Mouse (Mus musculus) CH12.LX (cell line): Measurements from ENCODE around the gene Gm6588. TPM values are rescaled to one million over a fixed set of nuclear protein-coding genes. Genes with fewer than 3 reads are reported as not detected.

Experiments used
- DNase-seq: peaks from one replicate; pipeline ENCODE4 v3.0.0-alpha.2; 2013; ENCODE audit errors: extremely low read depth
- H3K27ac ChIP-seq: 2 replicates; pipeline ENCODE4 v1.5.1; 2012; ENCODE audit warnings: low read depth, mild to moderate bottlenecking, control low read depth, moderate library complexity; ENCODE audit not compliant: insufficient read depth
- H3K27me3 ChIP-seq: replicated peaks from 2 replicates; pipeline ENCODE3; 2012; ENCODE audit warnings: inconsistent platforms
- H3K36me3 ChIP-seq, 2 experiments: replicated peaks in 1 of 2; 2 replicates each; pipeline versions ENCODE3 to v1.6.1; 2012; ENCODE audit warnings: inconsistent platforms in 1 of 2, low read length in 1 of 2, mild to moderate bottlenecking in 1 of 2, mixed read lengths in 1 of 2, moderate library complexity in 1 of 2; ENCODE audit not compliant: control insufficient read depth in 1 of 2, insufficient read depth in 1 of 2
- H3K4me1 ChIP-seq, 2 experiments: 2 replicates each; pipeline ENCODE4 v1.6.1; 2012; ENCODE audit warnings: inconsistent platforms in 1 of 2, moderate library complexity in 1 of 2; ENCODE audit not compliant: insufficient read depth in 2 of 2, control insufficient read depth in 1 of 2
- H3K4me2 ChIP-seq: 2 replicates; pipeline ENCODE4 v1.6.1; 2012; ENCODE audit warnings: low read depth, mild to moderate bottlenecking, control low read depth; ENCODE audit not compliant: poor library complexity, insufficient read depth, severe bottlenecking
- H3K4me3 ChIP-seq, 3 experiments: fragments of 150-350 bp in 1 of 3; sonication (generic) in 1 of 3; replicated peaks in 1 of 3; 2 replicates each; pipeline versions ENCODE3 to v1.5.1; 2011 to 2012; ENCODE audit warnings: low read depth in 2 of 3, low read length in 2 of 3, mild to moderate bottlenecking in 2 of 3, moderate library complexity in 2 of 3, control low read depth in 1 of 3, improper control_type of control experiment in 1 of 3, inconsistent platforms in 1 of 3, mixed read lengths in 1 of 3; ENCODE audit not compliant: poor library complexity in 1 of 3
- H3K79me2 ChIP-seq: replicated peaks from 2 replicates; pipeline ENCODE4 v1.6.1; 2012; ENCODE audit warnings: mild to moderate bottlenecking, moderate library complexity; ENCODE audit not compliant: control insufficient read depth, poor library complexity, insufficient read depth, severe bottlenecking; ENCODE audit errors: extremely low read depth
- H3K9ac ChIP-seq: 2 replicates; pipeline ENCODE4 v1.6.1; 2012; ENCODE audit warnings: low read depth, mild to moderate bottlenecking, control low read depth, moderate library complexity; ENCODE audit not compliant: insufficient read depth
- H3K9me3 ChIP-seq: replicated peaks from 2 replicates; pipeline ENCODE3; 2012; ENCODE audit warnings: low read length, inconsistent platforms, mixed read lengths
- BHLHE40 ChIP-seq: IDR thresholded peaks from 2 replicates; pipeline ENCODE4 v1.6.1; 2011; ENCODE audit warnings: mild to moderate bottlenecking, low read depth, low read length, improper control_type of control experiment
- CHD1 ChIP-seq: IDR thresholded peaks from 2 replicates; pipeline ENCODE4 v1.6.1; 2012; ENCODE audit warnings: low read depth, low read length, improper control_type of control experiment, inconsistent platforms
- CHD2 ChIP-seq: IDR thresholded peaks from 2 replicates; pipeline ENCODE4 v1.6.1; 2011; ENCODE audit warnings: low read length, improper control_type of control experiment
- CTCF ChIP-seq, 2 experiments: IDR thresholded peaks in 1 of 2; conservative IDR thresholded peaks in 1 of 2; 2 replicates each; pipeline ENCODE4 v1.5.1; 2011 to 2012; ENCODE audit warnings: low read depth in 2 of 2, low read length in 2 of 2, improper control_type of control experiment in 1 of 2, inconsistent platforms in 1 of 2, mild to moderate bottlenecking in 1 of 2, moderate library complexity in 1 of 2
- E2F4 ChIP-seq: IDR thresholded peaks from 2 replicates; pipeline ENCODE4 v1.6.1; 2011; ENCODE audit warnings: low read depth, low read length, improper control_type of control experiment; ENCODE audit not compliant: insufficient replicate concordance
- ELF1 ChIP-seq: IDR thresholded peaks from 2 replicates; pipeline ENCODE4 v1.6.1; 2014; ENCODE audit warnings: low read depth, mild to moderate bottlenecking, inconsistent platforms, low read length, improper control_type of control experiment
- ETS1 ChIP-seq: conservative IDR thresholded peaks from 2 replicates; pipeline ENCODE4 v1.6.1; 2012; ENCODE audit warnings: low read depth, mild to moderate bottlenecking, inconsistent platforms, low read length, improper control_type of control experiment, moderate library complexity
- GABPA ChIP-seq: IDR thresholded peaks from 2 replicates; pipeline ENCODE4 v1.6.1; 2012; ENCODE audit warnings: low read depth, low read length, improper control_type of control experiment, inconsistent platforms; ENCODE audit not compliant: insufficient replicate concordance
- HCFC1 ChIP-seq: IDR thresholded peaks from 2 replicates; pipeline ENCODE4 v1.6.1; 2012; ENCODE audit warnings: low read depth, mild to moderate bottlenecking, inconsistent platforms, low read length, improper control_type of control experiment
- IRF4 ChIP-seq: IDR thresholded peaks from 2 replicates; pipeline ENCODE4 v1.6.1; 2014; ENCODE audit warnings: low read depth, mild to moderate bottlenecking, inconsistent platforms, low read length, improper control_type of control experiment
- KAT2A ChIP-seq: IDR thresholded peaks from 2 replicates; pipeline ENCODE4 v1.6.1; 2012; ENCODE audit warnings: low read length, improper control_type of control experiment, inconsistent platforms; ENCODE audit not compliant: insufficient replicate concordance
- MXI1 ChIP-seq: IDR thresholded peaks from 2 replicates; pipeline ENCODE4 v1.6.1; 2011; ENCODE audit warnings: mild to moderate bottlenecking, low read depth, low read length, improper control_type of control experiment
- NRF1 ChIP-seq: IDR thresholded peaks from 2 replicates; pipeline ENCODE4 v1.6.1; 2014; ENCODE audit warnings: low read depth, mild to moderate bottlenecking, inconsistent platforms, low read length, improper control_type of control experiment, moderate library complexity
- RAD21 ChIP-seq: IDR thresholded peaks from 2 replicates; pipeline ENCODE4 v1.6.1; 2011; ENCODE audit warnings: low read depth, mild to moderate bottlenecking, low read length, improper control_type of control experiment, moderate library complexity
- UBTF ChIP-seq: IDR thresholded peaks from 2 replicates; pipeline ENCODE4 v1.6.1; 2012; ENCODE audit warnings: low read depth, mild to moderate bottlenecking, inconsistent platforms, low read length, improper control_type of control experiment, moderate library complexity
- USF1 ChIP-seq: IDR thresholded peaks from 2 replicates; pipeline ENCODE4 v1.6.1; 2014; ENCODE audit warnings: low read depth, mild to moderate bottlenecking, inconsistent platforms, low read length, improper control_type of control experiment
- ZC3H11A ChIP-seq: IDR thresholded peaks from 2 replicates; pipeline ENCODE4 v1.6.1; 2012; ENCODE audit warnings: low read depth, mild to moderate bottlenecking, inconsistent platforms, low read length, improper control_type of control experiment
- ZNF384 ChIP-seq: IDR thresholded peaks from 2 replicates; pipeline ENCODE4 v1.6.1; 2012; ENCODE audit warnings: low read depth, low read length, improper control_type of control experiment, inconsistent platforms
- dilution Hi-C: fragments of 300-500 bp; cut with MboI; formaldehyde crosslinking; loops from 2 replicates; pipeline ENCODE4 v1.14.3; 2020; ENCODE audit warnings: low sequenced_read_pairs; ENCODE audit not compliant: extremely low pct_unique_long_range_greater_than_20kb, extremely low pct_ligation_motif_present
- in situ Hi-C: fragments of 300-500 bp; cut with MboI; formaldehyde crosslinking; loops from 3 replicates; pipeline ENCODE4 v1.14.3; 2019; ENCODE audit warnings: low sequenced_read_pairs, low pct_ligation_motif_present, low pct_unique_long_range_greater_than_20kb, mixed read lengths
- polyA plus RNA-seq: library from polyadenylated mRNA; unstranded; fragments of >175 nt; gene quantifications from 2 replicates; pipeline ENCODE4 v1.2.1, GENCODE M21; 2012; ENCODE audit warnings: low read depth; ENCODE audit not compliant: insufficient read length
- total RNA-seq, 2 experiments: library from RNA; depleted of rRNA; stranded (reverse); fragments of 300-350 nt in 1 of 2; fragments of >200 nt in 1 of 2; gene quantifications; 2 replicates each; pipeline ENCODE4 v1.2.3; 2012 to 2014

The Gm6588 gene
- total and polyA plus RNA-seq, 3 experiments = not detected

DNA sequence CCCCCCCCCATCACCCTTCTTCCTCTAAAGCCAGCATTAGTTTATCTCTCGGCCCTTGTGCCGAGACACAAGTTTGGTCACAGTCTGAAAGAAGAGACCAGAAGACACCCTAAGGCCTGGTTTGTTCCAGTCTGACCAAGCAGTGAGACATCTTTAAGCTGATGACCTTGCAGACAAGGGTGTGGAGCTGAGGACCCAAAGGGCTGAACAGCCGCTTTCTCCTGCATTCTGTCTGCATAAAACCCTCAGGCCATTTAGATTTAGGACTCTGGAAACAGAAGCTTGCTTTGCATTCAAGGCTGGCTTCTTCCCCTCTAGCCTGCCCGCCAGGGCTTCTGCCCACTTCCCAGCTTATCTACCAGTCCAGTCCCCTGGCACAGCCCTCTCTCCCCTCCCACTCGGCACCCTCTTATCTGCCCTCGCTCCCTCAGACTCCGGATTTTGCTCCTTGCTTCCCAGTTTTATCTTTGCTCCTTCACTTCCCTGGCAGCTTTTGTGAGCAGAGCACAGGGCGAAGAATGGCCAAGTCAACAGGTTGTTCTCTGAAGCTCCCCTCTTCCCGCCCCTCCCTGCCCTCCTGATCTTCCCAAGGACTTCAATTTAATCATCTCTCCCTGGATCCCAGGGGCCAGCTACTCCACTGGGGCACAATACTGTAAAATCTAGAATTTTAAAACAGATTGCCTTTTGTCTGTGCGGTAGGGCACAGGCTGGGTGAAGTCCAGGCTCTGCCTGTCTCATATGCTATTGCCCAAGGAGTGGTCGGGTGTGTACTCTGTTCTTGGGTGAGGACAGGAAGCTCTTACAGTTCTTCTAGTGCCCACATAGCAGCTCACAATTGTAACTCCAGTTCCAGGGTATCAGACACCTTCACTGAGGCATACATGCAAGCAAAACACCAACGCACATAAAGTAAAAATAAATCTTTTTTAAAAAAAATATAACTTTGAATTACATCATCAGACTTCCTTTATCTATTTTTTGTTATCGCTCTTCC lies 50.0 kb downstream of the Gm6588 start:
- H3K9me3 ChIP-seq = peaks cover 90% of the 10 kb centered on the region
- DNase-seq = no peak
- dilution Hi-C loops (no loop called here), in situ Hi-C loops (no loop called here)
- no peak overlapping the region for H3K27ac ChIP-seq
- H3K4me1 ChIP-seq = no peaks in the 10 kb centered on the region
- H3K36me3 ChIP-seq = no peaks in the 10 kb centered on the region
- no peak overlapping the region for H3K4me2 ChIP-seq
- H3K79me2 ChIP-seq = no peaks in the 10 kb centered on the region
- H3K27me3 ChIP-seq = no peaks in the 10 kb centered on the region
- TF ChIP-seq ETS1 (no peak), CTCF (conservative IDR thresholded peaks at IDR 0.05 in 1 of 2, IDR thresholded peaks at IDR 0.05 in 1 of 2; ENCODE audit: low read depth in 2 of 2, low read length in 2 of 2) (no peak), GABPA (no peak)
- no peak overlapping the region for H3K9ac ChIP-seq
- H3K4me3 ChIP-seq = no peak overlapping the region

DNA sequence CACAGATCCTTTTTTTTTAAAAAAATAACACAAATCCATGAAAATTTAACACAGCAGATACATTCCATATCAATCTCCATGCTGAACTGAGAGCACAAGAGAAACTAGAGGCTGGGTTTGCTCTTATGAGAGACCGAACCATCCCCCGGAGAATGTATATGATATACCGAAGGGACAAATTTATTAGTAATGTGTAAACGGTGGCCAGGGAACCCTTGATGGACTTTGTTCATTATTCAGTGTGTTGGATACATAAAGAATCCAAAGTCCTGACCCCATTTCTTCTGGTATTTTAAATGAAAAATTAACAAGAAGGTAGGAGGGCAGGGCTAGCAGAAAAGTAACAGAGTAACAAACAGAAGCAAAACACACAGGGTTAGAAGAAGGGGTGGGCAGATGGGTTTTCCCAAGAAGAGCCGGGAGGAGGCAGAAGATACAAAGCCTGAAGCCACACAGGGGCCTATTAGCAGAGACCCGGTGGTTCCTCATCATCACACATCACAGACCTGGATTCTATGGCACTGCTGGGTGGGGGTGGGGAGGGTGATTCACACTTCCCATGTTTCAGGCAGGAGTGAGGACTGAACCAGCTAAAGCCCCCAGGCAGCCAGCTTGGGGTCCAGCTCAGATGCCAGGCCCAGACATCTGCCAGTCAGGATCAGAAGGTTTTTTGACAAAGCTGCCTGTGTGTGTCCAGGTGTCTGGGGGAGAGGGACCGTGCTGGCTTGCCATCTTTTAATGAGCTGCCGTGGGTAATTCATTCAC lies 50.9 kb downstream of the Gm6588 start:
- Histone ChIP-seq H3K4me3 (no peak overlapping the region), H3K79me2 (no peaks in the 10 kb centered on the region), H3K9ac (no peak overlapping the region), H3K36me3 (no peaks in the 10 kb centered on the region), H3K27ac (no peak overlapping the region), H3K27me3 (no peaks in the 10 kb centered on the region), H3K4me1 (no peaks in the 10 kb centered on the region), H3K9me3 (peaks cover 89% of the 10 kb centered on the region), H3K4me2 (no peak overlapping the region)
- in situ Hi-C loops = no loop called here
- dilution Hi-C loops = no loop called here
- no peak for DNase-seq
- TF ChIP-seq CTCF (conservative IDR thresholded peaks at IDR 0.05 in 1 of 2, IDR thresholded peaks at IDR 0.05 in 1 of 2; ENCODE audit: low read depth in 2 of 2, low read length in 2 of 2) (no peak), GABPA (no peak), KAT2A (no peak), UBTF (no peak), IRF4 (no peak), CHD1 (no peak), ETS1 (no peak), NRF1 (no peak), ELF1 (no peak), MXI1 (no peak), E2F4 (no peak), BHLHE40 (no peak), CHD2 (no peak), ZNF384 (no peak), ZC3H11A (no peak), USF1 (no peak), RAD21 (no peak), HCFC1 (no peak)

Other genes with a start within 250 kb of the Gm6588 start
- 0.25 TPM in 1 of 2 replicates, not detected in the other for gene Cryba4, start 196.9 kb upstream of the Gm6588 start, total RNA-seq (2012; rRNA removed)
- not detected in 2 replicates for gene Cryba4, start 196.9 kb upstream of the Gm6588 start, total RNA-seq (2014; rRNA removed)
- gene Cryba4, start 196.9 kb upstream of the Gm6588 start, polyA plus RNA-seq = not detected in 2 replicates
- gene Crybb1, start 193.6 kb upstream of the Gm6588 start, total RNA-seq (2012; rRNA removed) = not detected in 2 replicates
- gene Crybb1, start 193.6 kb upstream of the Gm6588 start, total RNA-seq (2014; rRNA removed) = not detected in 2 replicates
- gene Crybb1, start 193.6 kb upstream of the Gm6588 start, polyA plus RNA-seq = not detected in 2 replicates
- gene Tpst2, start 172.7 kb upstream of the Gm6588 start, total RNA-seq (2012; rRNA removed) = 20.6 and 20.7 TPM in 2 replicates
- 12.6 and 13.3 TPM in 2 replicates for gene Tpst2, start 172.7 kb upstream of the Gm6588 start, total RNA-seq (2014; rRNA removed)
- gene Tpst2, start 172.7 kb upstream of the Gm6588 start, polyA plus RNA-seq = 10.8 and 15.6 TPM in 2 replicates
- 23.8 and 29.0 TPM in 2 replicates for gene Tfip11, start 123.1 kb upstream of the Gm6588 start, total RNA-seq (2012; rRNA removed)
- 6.6 and 8.8 TPM in 2 replicates for gene Tfip11, start 123.1 kb upstream of the Gm6588 start, total RNA-seq (2014; rRNA removed)
- 28.6 and 31.7 TPM in 2 replicates for gene Tfip11, start 123.1 kb upstream of the Gm6588 start, polyA plus RNA-seq
- 22.3 and 23.7 TPM in 2 replicates for gene Srrd, start 106.4 kb upstream of the Gm6588 start, total RNA-seq (2012; rRNA removed)
- gene Srrd, start 106.4 kb upstream of the Gm6588 start, total RNA-seq (2014; rRNA removed) = 31.7 and 32.7 TPM in 2 replicates
- gene Srrd, start 106.4 kb upstream of the Gm6588 start, polyA plus RNA-seq = 23.4 and 27.1 TPM in 2 replicates
- 22.5 and 23.0 TPM in 2 replicates for gene Hps4, start 106.3 kb upstream of the Gm6588 start, total RNA-seq (2012; rRNA removed)
- gene Hps4, start 106.3 kb upstream of the Gm6588 start, total RNA-seq (2014; rRNA removed) = 9.5 and 10.0 TPM in 2 replicates
- 13.9 and 18.3 TPM in 2 replicates for gene Hps4, start 106.3 kb upstream of the Gm6588 start, polyA plus RNA-seq
- gene Gm6583, start 93.4 kb upstream of the Gm6588 start, total RNA-seq (2012; rRNA removed) = not detected in 2 replicates
- not detected in 2 replicates for gene Gm6583, start 93.4 kb upstream of the Gm6588 start, total RNA-seq (2014; rRNA removed)
- gene Gm6583, start 93.4 kb upstream of the Gm6588 start, polyA plus RNA-seq = not detected in 2 replicates
- gene Asphd2, start 54.6 kb upstream of the Gm6588 start, total RNA-seq (2012; rRNA removed) = not detected in 2 replicates
- not detected in 2 replicates for gene Asphd2, start 54.6 kb upstream of the Gm6588 start, total RNA-seq (2014; rRNA removed)
- gene Asphd2, start 54.6 kb upstream of the Gm6588 start, polyA plus RNA-seq = not detected in 2 replicates
- not detected in 2 replicates for gene Sez6l, start 127.8 kb downstream of the Gm6588 start, total RNA-seq (2012; rRNA removed)
- not detected in 2 replicates for gene Sez6l, start 127.8 kb downstream of the Gm6588 start, total RNA-seq (2014; rRNA removed)
- gene Sez6l, start 127.8 kb downstream of the Gm6588 start, polyA plus RNA-seq = not detected in 2 replicates